Mouse (Mus musculus): Measurements from ENCODE around the gene Gm45062.
A peak's percentile ranks its signal among the peaks of the same experiment; 100 is the strongest.
"Not testable (repeated sequence)": the region's sequence is repeated elsewhere in the genome, so short reads cannot be mapped to it uniquely, and the experiment has no call there.

Gene Gm45062

GRCm38 (mm10) chr6:8508883-8509536 is 249.8 kb downstream of the Gm45062 start:
- DNase-seq (ENCODE audit: low read depth, low spot score), result peak; percentile 98

DNA sequence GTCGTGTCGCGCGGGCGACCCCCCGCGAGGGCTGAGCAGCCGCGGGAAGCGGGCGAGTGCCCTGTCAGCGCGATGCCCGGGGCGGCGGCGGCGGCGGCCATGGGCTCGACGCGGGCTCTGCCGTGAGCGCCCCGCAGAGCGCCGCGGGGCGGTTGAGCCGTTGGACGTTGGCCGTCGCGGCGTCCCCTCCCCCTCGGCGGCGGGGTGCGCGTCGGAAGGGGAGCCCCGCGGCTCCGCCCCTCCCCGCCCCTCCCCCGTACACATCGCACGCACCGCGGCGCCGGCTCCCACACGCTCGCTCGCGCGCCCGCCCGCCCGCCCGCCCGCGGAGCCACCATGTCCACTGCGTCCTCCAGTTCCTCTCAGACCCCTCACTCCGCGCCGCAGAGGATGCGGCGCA is 250.3 kb downstream of the Gm45062 start, which contains the start of gene Glcci1:
Glcci1 (plus strand) TSS at position 50 of the 400 bp plus-strand sequence.
- peak; percentile 75 for DNase-seq (ENCODE audit: low read depth, low spot score)

GRCm38 (mm10) chr6:8509961-8510863 is 251.0 kb downstream of the Gm45062 start:
- DNase-seq (ENCODE audit: low read depth, low spot score), result peak; percentile 31

GRCm38 (mm10) chr6:8510864-8511428 is 251.7 kb downstream of the Gm45062 start:
- DNase-seq (ENCODE audit: low read depth, low spot score), result no peak

DNA sequence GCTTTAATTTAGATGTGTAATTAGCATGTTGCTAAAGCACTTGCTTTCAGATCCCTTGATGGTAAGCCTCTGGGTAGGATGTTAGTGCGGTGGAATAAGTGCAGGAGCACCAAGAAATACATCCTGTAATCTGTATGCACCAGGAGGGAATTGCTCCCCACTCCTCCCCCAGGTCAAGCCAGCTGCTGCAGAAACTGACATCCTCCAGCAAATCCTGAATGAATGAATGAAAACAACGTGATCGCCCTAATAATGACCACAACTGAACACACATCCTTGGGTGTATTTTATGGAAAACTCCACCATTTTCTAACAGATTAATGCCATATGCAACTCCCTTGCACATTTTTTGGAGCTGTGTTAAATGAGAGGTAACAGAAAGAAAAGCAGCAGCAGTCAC is 252.2 kb downstream of the Gm45062 start:
- no peak for DNase-seq (ENCODE audit: low read depth, low spot score)

- no peak for DNase-seq (ENCODE audit: low read depth, low spot score)
These were observed 253.2 kb downstream of the Gm45062 start for GRCm38 (mm10) chr6:8512416-8512815.

DNA sequence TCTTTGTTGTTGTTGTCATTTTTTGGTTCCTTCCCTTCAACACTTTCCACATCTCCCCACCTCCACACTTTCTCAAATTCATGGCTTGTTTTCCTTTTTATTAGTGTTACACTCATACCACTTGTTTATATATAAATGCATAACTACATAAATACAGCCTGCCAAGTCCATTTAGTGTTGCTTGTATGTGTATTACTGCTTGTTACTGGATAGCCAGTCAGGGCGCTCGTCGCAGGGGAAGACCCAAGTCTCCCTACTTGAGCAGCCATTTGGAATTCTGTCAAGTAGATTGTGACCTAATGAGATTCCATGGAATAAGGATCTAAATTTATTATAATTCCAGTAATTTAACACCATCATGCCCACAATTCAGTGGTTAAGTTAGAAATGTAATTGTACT is 260.4 kb downstream of the Gm45062 start:
- DNase-seq (ENCODE audit: low read depth, low spot score), result no peak

DNA sequence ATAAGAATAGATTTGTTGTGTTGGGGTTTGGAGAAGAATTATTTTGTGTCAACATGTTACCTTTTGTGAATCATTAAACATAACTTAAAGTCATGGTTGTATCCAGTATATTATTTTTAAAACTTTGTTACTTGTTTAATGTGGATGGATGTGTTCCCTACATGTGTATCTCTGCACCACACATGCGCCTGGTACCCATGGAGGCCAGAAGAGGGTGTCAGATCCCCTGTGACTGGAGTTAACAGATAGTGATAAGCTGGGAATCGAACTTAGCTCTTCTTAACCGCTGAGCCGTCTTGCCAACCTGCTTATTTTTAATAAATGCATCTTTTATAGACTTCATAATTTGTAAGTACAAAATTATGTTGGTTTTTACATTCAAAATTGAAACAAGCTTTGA is 262.0 kb downstream of the Gm45062 start:
- no peak for DNase-seq (ENCODE audit: low read depth, low spot score)

DNA sequence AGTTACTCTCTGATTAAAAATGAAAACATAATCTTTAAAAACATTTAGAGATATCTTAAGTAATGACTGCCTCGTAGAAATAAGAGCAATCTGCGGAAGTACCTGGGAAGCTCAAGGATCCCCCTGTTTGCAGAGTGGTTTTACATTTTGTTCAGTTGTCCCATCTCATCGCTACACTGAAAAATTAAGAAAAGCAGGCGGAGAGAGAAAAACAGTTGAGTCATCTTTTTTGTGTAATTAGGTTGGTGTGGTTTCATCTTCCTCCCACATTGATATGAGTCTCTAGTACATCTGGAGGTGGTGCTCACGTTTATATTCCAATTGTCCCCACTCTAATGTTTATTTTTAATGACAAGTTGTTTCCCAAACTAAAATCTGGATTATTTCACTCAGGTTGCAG is 265.5 kb downstream of the Gm45062 start:
- no peak for DNase-seq (ENCODE audit: low read depth, low spot score)

- DNase-seq (ENCODE audit: low read depth, low spot score), result no peak
These were observed 272.0 kb downstream of the Gm45062 start for GRCm38 (mm10) chr6:8531104-8531894.

GRCm38 (mm10) chr6:8536944-8537343 is 277.7 kb downstream of the Gm45062 start:
- no peak for DNase-seq (ENCODE audit: low read depth, low spot score)

GRCm38 (mm10) chr6:8541531-8541930 is 282.3 kb downstream of the Gm45062 start:
- not testable (repeated sequence) for DNase-seq (ENCODE audit: low read depth, low spot score)

DNA sequence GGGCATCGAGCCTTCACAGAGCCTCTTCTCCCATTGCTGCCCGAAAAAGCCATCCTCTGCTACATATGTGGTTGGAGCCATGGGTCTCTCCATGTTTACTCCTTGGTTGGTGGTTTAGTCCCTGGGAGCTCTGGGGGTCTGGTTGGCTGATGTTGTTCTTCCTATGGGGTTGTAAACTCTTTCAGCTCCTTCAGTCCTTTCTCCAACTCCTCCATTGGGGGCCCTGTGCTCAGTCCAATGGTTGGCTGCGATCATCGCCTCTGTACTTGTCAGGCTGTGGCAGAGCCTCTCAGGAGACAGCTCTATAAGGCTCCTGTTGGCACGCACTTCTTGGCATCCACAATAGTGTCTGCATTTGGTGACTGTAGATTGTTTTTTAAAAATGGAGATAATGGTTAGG is 285.6 kb downstream of the Gm45062 start:
- no peak for DNase-seq (ENCODE audit: low read depth, low spot score)

GRCm38 (mm10) chr6:8545780-8546179 is 286.5 kb downstream of the Gm45062 start:
- no peak for DNase-seq (ENCODE audit: low read depth, low spot score)

- DNase-seq (ENCODE audit: low read depth, low spot score), result no peak
These were observed 291.9 kb downstream of the Gm45062 start for GRCm38 (mm10) chr6:8551155-8551554.

- no peak for DNase-seq (ENCODE audit: low read depth, low spot score)
These were observed 297.8 kb downstream of the Gm45062 start for GRCm38 (mm10) chr6:8556849-8557571.

- no peak for DNase-seq (ENCODE audit: low read depth, low spot score)
These were observed 301.4 kb downstream of the Gm45062 start for GRCm38 (mm10) chr6:8560682-8561081.

- DNase-seq (ENCODE audit: low read depth, low spot score), result no peak
These were observed 323.1 kb downstream of the Gm45062 start for GRCm38 (mm10) chr6:8582377-8582776.

- no peak for DNase-seq (ENCODE audit: low read depth, low spot score)
These were observed 324.6 kb downstream of the Gm45062 start for GRCm38 (mm10) chr6:8583892-8584291.

GRCm38 (mm10) chr6:8591665-8592064 is 332.4 kb downstream of the Gm45062 start:
- no peak for DNase-seq (ENCODE audit: low read depth, low spot score)

DNA sequence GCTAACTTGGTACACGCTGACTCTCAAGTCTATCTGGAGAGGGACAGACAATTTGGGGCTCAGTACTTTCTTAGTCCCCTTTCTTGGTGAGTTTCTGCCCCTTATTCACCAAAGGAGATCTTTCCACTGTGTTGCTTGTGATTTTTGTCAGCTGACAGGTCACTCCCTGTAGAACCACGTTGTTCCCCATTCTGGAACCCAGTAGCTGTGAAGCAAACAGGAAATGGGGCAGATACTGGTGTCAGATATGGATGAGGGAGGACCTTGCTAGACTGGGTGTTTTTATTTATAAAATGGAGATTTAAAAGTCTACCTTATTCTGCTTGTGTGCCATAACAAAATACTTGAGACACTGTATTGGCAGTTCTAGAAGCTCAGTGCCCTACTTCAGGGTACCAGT is 358.1 kb downstream of the Gm45062 start:
- no peak for DNase-seq (ENCODE audit: low read depth, low spot score)

Measured in mesoderm, embryonic 11.5 days (tissue).